Mouse (Mus musculus) gastrocnemius, adult 2 months (tissue): ENCODE measurements around the gene Krt6b. TPM values are rescaled to one million over a fixed set of nuclear protein-coding genes. Genes with fewer than 3 reads are reported as not detected.

Experiments
- DNase-seq: peaks from one replicate; pipeline ENCODE4 v3.0.0; 2022
- H3K27ac ChIP-seq: fragments of 200-600 bp; 2 replicates; pipeline ENCODE4 v1.8.1; 2022; ENCODE audit warnings: mild to moderate bottlenecking
- H3K4me3 ChIP-seq: fragments of 200-600 bp; 2 replicates; pipeline ENCODE4 v1.8.1; 2022; ENCODE audit warnings: mild to moderate bottlenecking, moderate library complexity
- CTCF ChIP-seq: fragments of 200-600 bp; IDR thresholded peaks from 2 replicates; pipeline ENCODE4 v1.8.1; 2022; ENCODE audit warnings: antibody characterized with exemption, mild to moderate bottlenecking, moderate library complexity
- intact Hi-C: fragments of 180-260 bp; cut with DNase I; formaldehyde crosslinking; loops from one replicate; pipeline ENCODE4 v1.15.1; 2025
- microRNA-seq: library from miRNA; unstranded; fragments of <30 nt; microRNA quantifications from one replicate; pipeline ENCODE4 v1.2.0, GENCODE M21; 2021
- total RNA-seq, 2 experiments: library from RNA; stranded (reverse); gene quantifications; 2 replicates each; pipeline ENCODE4 v1.2.3; 2021

Gene Krt6b
- total RNA-seq, 2 experiments from 2014 or later: not detected

DNA sequence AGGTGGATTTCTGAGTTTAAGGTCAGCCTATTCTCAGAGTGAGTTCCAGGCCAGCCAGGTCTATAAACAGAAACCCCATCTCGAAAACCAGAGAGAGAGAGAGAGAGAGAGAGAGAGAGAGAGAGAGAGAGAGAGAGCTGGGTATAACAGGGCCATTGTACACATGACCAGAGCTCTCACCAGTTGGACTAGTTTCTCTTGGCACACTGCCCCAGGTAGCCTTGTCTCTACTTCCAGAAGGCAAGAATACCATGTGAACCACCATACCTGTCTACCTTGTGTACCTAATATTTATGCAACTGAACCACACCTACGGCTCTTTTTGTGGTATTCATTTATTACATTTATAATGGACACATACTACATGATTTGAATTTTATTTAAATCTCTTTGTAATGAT lies 8.1 kb upstream of the Krt6b start:
- no peak for TF ChIP-seq CTCF
- no peak for DNase-seq
- H3K4me3 ChIP-seq: no peak overlapping the region
- H3K27ac ChIP-seq: no peak overlapping the region
- intact Hi-C loops: no loop called here

DNA sequence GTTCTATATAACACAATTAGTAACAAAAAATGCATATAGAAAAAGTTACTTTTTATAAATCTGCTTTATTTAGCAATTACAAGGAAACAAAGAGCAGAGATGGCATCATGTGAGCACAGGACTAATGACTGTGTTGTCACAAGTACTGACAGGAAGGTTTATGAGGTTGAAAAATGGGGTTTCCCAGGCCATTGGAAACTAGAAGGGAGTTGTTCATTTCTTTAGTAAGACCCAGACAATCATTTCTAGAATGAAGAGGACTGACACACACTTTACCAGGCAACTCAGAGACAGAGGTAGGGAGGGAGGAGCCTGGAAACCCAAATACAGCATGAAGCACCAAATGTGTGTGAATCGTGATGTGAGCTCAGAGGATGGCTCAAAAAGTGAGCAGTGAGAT lies 4.1 kb downstream of the Krt6b start:
- intact Hi-C loops: no loop called here
- no peak overlapping the region for H3K27ac ChIP-seq
- TF ChIP-seq CTCF: no peak
- no peak overlapping the region for H3K4me3 ChIP-seq
- no peak for DNase-seq

DNA sequence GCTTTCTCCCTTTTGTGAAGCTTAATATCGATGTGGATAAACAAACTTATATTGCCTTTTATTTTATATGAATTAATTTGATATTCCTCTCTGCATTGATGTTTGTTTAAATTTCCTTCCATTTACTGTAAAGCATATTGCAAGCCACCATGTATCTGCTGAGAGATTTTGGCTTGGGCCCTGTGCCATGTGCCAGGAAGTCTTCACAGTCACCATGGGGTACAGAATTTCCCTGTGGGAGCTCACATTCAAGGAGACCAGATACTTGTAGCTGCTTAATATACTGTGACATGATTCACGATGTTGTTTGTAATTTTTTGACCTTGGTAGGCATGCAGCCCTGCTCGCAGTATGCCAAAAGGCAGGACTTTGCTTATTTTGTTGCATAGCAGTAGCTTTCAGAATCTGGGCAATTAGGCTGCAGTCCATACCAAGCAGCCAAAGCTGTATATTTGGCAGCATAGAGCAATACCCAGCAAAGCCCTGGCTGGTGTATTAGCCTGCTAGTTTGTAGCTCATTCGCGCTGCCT lies 27.3 kb downstream of the Krt6b start:
- Histone ChIP-seq H3K27ac (no peak overlapping the region), H3K4me3 (no peak overlapping the region)
- TF ChIP-seq CTCF: no peak
- DNase-seq: no peak
- intact Hi-C loops: no loop called here

DNA sequence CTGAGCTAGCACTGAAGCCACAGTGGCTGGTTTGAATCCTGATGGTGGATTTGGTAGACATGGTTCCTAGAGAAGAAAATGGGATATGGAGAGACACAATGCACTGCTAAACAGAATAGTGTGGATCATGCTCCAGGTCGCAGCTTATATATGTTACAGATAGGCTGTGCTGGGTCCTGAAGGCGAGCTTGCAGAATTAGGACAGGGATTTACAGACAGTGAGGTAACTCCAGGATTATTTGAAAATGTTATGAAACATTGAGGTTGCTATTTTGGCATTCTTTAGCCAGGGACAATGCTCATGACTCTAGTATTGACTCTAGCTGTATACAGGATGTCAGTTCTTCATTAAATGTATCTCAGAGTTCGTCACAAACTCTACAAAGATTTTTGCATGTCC lies 32.8 kb downstream of the Krt6b start, which contains the start of gene Gm5478:
Gm5478 (minus strand) TSS at position 101 of the 400 bp plus-strand sequence.
- H3K4me3 ChIP-seq: no peak within 1 kb of the TSS
- no peak for DNase-seq
- no peak within 1 kb of the TSS for H3K27ac ChIP-seq
- intact Hi-C loops: no loop called here
- TF ChIP-seq CTCF: no peak

DNA sequence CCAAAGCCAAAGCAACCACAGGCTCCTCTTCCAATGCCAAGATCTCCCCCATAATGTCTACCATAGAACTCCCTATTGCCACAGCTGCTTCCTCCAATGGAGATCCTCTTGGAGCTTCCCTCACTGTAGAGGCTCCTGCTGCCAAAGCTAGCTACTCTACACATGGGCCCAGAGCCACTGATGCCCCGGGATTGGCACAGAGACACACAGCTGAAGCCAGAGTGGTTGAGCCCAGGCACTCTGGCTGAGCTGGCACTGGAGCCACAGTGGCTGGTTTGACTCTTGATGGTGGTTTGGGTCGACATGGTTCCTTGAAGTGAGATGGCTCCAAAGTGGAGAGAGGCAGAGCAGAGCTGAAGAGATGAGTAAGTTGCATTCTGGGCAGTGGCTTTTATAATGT lies 52.2 kb downstream of the Krt6b start, which contains the start of gene Gm5414:
Gm5414 (minus strand) TSS at position 305 of the 400 bp plus-strand sequence.
- no peak for DNase-seq
- no peak within 1 kb of the TSS for H3K27ac ChIP-seq
- no peak for TF ChIP-seq CTCF
- intact Hi-C loops: no loop called here
- H3K4me3 ChIP-seq: no peak within 1 kb of the TSS

Small RNA genes lying within 50 kb of the gene (microRNA-seq; reads per million reads assigned to microRNA genes)
- gene Gm44323 (not detected), gene Gm44342 (not detected), gene Gm44383 (not detected), gene Gm44479 (not detected)

Other genes starting within 250 kb of the Krt6b start
- gene Krt87, start 241.5 kb downstream of the Krt6b start, total RNA-seq: not detected
- not detected for gene Krt88, start 232.5 kb downstream of the Krt6b start, total RNA-seq
- not detected for gene Krt81, start 216.5 kb downstream of the Krt6b start, total RNA-seq
- not detected for gene Krt86, start 206.8 kb downstream of the Krt6b start, total RNA-seq
- not detected for gene Krt83, start 188.8 kb downstream of the Krt6b start, total RNA-seq
- gene Gm49425, start 163.0 kb downstream of the Krt6b start, total RNA-seq: not detected
- gene Krt84, start 147.5 kb downstream of the Krt6b start, total RNA-seq: not detected
- gene Krt82, start 129.6 kb downstream of the Krt6b start, total RNA-seq: not detected
- not detected for gene Krt90, start 117.3 kb downstream of the Krt6b start, total RNA-seq
- not detected for gene Krt75, start 106.4 kb downstream of the Krt6b start, total RNA-seq
- gene Gm5414, start 52.1 kb downstream of the Krt6b start, total RNA-seq: not detected
- not detected for gene Gm5478, start 32.9 kb downstream of the Krt6b start, total RNA-seq
- not detected for gene Krt6a, start 14.0 kb upstream of the Krt6b start, total RNA-seq
- not detected for gene Krt5, start 32.6 kb upstream of the Krt6b start, total RNA-seq
- gene Krt71, start 62.8 kb upstream of the Krt6b start, total RNA-seq: not detected
- not detected for gene Krt72, start 106.2 kb upstream of the Krt6b start, total RNA-seq
- not detected for gene Krt73, start 122.1 kb upstream of the Krt6b start, total RNA-seq
- not detected for gene Krt2, start 137.9 kb upstream of the Krt6b start, total RNA-seq
- gene Krt1, start 170.5 kb upstream of the Krt6b start, total RNA-seq: not detected
- gene Krt77, start 189.4 kb upstream of the Krt6b start, total RNA-seq: not detected
- not detected for gene Krt76, start 212.6 kb upstream of the Krt6b start, total RNA-seq
- gene Krt4, start 244.4 kb upstream of the Krt6b start, total RNA-seq: not detected